Mouse (Mus musculus): ENCODE data around the gene Tmem130. TPM values are rescaled to one million over a fixed set of nuclear protein-coding genes. Genes with fewer than 3 reads are reported as not detected.

The Tmem130 gene
- total RNA-seq, 2 experiments from 2014 or later: 1.6 TPM; not detected in 1

GRCm38 (mm10) chr5:144734949-144735348 lies 26.7 kb downstream of the Tmem130 start:
- ATAC-seq (replicated peaks; ENCODE audit: poor library complexity, severe bottlenecking): peak; percentile 76

- peak; percentile 57; the same call in 1 of the 2 replicates for ATAC-seq (replicated peaks; ENCODE audit: poor library complexity, severe bottlenecking)
Observed at GRCm38 (mm10) chr5:144733953-144734352, 27.7 kb downstream of the Tmem130 start.

GRCm38 (mm10) chr5:144729216-144729615 lies 32.4 kb downstream of the Tmem130 start:
- no peak for ATAC-seq (replicated peaks; ENCODE audit: poor library complexity, severe bottlenecking)

GRCm38 (mm10) chr5:144728237-144728636 lies 33.4 kb downstream of the Tmem130 start:
- ATAC-seq (replicated peaks; ENCODE audit: poor library complexity, severe bottlenecking): no peak

- ATAC-seq (replicated peaks; ENCODE audit: poor library complexity, severe bottlenecking): peak; percentile 69
Observed at GRCm38 (mm10) chr5:144727119-144727518, 34.5 kb downstream of the Tmem130 start.

- no peak for ATAC-seq (replicated peaks; ENCODE audit: poor library complexity, severe bottlenecking)
Observed at GRCm38 (mm10) chr5:144725554-144725953, 36.1 kb downstream of the Tmem130 start.

GRCm38 (mm10) chr5:144724926-144725325 lies 36.7 kb downstream of the Tmem130 start:
- ATAC-seq (replicated peaks; ENCODE audit: poor library complexity, severe bottlenecking): no peak

- no peak for ATAC-seq (replicated peaks; ENCODE audit: poor library complexity, severe bottlenecking)
Observed at GRCm38 (mm10) chr5:144720281-144720680, 41.3 kb downstream of the Tmem130 start.

- no peak for ATAC-seq (replicated peaks; ENCODE audit: poor library complexity, severe bottlenecking)
Observed at GRCm38 (mm10) chr5:144719781-144720180, 41.8 kb downstream of the Tmem130 start.

- no peak for ATAC-seq (replicated peaks; ENCODE audit: poor library complexity, severe bottlenecking)
Observed at GRCm38 (mm10) chr5:144717186-144717585, 44.4 kb downstream of the Tmem130 start.

GRCm38 (mm10) chr5:144713371-144713770 lies 48.2 kb downstream of the Tmem130 start:
- ATAC-seq (replicated peaks; ENCODE audit: poor library complexity, severe bottlenecking): no peak

GRCm38 (mm10) chr5:144707603-144708002 lies 54.0 kb downstream of the Tmem130 start:
- ATAC-seq (replicated peaks; ENCODE audit: poor library complexity, severe bottlenecking): no peak

GRCm38 (mm10) chr5:144703464-144704368 lies 57.9 kb downstream of the Tmem130 start:
- ATAC-seq (replicated peaks; ENCODE audit: poor library complexity, severe bottlenecking): no peak

GRCm38 (mm10) chr5:144695289-144696060 lies 66.1 kb downstream of the Tmem130 start:
- no peak for ATAC-seq (replicated peaks; ENCODE audit: poor library complexity, severe bottlenecking)

GRCm38 (mm10) chr5:144694161-144694560 lies 67.5 kb downstream of the Tmem130 start:
- ATAC-seq (replicated peaks; ENCODE audit: poor library complexity, severe bottlenecking): no peak

GRCm38 (mm10) chr5:144691421-144691820 lies 70.2 kb downstream of the Tmem130 start:
- no peak for ATAC-seq (replicated peaks; ENCODE audit: poor library complexity, severe bottlenecking)

GRCm38 (mm10) chr5:144688371-144688770 lies 73.2 kb downstream of the Tmem130 start:
- ATAC-seq (replicated peaks; ENCODE audit: poor library complexity, severe bottlenecking): no peak
